Mouse (Mus musculus): Measurements from ENCODE around the gene Dgka. TPM values are rescaled to one million over a fixed set of nuclear protein-coding genes. Genes with fewer than 3 reads are reported as not detected.
A peak's percentile ranks its signal among the peaks of the same experiment; 100 is the strongest.
"Not testable (repeated sequence)": the region's sequence is repeated elsewhere in the genome, so short reads cannot be mapped to it uniquely, and the experiment has no call there.

Dgka gene
- polyA plus RNA-seq, 1 experiment from 2014 or later = 7.0 TPM

- Histone ChIP-seq H3K79me2 (ENCODE audit: inconsistent target) (peaks cover 42% of the 10 kb centered on the region), H3K36me3 (ENCODE audit: inconsistent target) (no peaks in the 10 kb centered on the region), H3K4me3 (ENCODE audit: inconsistent target) (peak overlapping the region; percentile 99), H3K27ac (peak overlapping the region; percentile 89)
- WGBS (ENCODE audit: missing documents) = 20% methylated on average over 5 of the region's 9 CpGs
Measured at GRCm38 (mm10) chr10:128746972-128747645, 2.5 kb upstream of the Dgka start.

DNA sequence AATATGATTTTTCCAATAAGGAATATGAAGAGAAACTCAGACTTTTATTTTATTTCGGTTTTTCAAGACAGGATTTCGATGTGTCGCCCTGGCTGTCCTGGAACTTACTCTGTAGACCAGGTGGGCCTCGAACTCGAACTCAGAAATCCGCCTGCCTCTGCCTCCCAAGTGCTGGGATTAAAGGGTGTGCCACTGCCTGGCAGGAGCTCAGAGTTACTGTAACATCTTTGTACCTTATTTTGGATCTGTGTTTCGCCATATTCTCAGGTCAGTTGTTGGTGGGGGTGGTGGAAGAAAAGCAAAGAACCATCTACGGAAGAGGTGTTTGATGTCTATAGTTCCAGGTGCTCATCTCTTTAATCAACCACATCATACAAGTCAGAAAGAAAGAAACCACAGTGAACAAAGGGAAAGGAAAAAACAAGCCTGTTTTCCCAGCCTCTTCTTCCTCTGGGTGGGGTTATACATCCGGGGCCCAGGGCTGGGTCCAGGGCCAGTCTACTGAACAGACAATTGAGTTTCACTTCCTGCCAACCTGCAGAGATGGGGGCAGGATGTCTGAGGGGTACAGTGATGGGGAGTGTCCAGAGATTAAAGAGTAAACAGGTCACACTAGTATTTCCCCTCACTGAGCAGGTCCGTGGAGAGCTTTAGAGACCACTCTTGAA is 1.4 kb upstream of the Dgka start:
- H3K4me3 ChIP-seq (ENCODE audit: inconsistent target) = no peak overlapping the region
- H3K36me3 ChIP-seq (ENCODE audit: inconsistent target) = no peaks in the 10 kb centered on the region
- H3K79me2 ChIP-seq (ENCODE audit: inconsistent target) = peaks cover 32% of the 10 kb centered on the region
- 81% methylated on average over 10 of the region's 10 CpGs for WGBS (ENCODE audit: missing documents)
- no peak overlapping the region for H3K27ac ChIP-seq

GRCm38 (mm10) chr10:128744211-128744610 is 444 bp downstream of the Dgka start:
- 48% methylated on average over 8 of the region's 8 CpGs for WGBS (ENCODE audit: missing documents)

DNA sequence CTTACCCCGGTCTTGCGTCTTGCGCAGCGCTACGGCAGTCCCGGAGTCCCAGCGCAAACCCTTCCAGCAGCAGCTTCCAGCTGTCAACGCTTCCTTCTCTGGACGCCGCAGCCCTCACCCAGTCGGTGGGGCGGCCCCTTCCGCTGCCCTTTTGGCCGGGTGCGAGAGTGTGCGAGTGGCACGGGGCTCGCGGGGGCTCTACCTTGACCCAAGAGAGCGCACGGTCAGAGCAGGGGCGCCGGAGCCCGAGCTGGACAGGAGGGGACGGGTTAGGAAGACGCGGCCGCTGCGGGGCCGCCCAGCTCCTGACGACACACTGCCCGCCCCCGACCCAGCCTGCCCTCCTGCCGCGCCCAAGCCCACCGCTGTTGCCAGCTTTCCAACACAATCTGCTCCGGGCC is 864 bp downstream of the Dgka start:
- Histone ChIP-seq H3K27ac (no peak overlapping the region), H3K79me2 (ENCODE audit: inconsistent target) (peaks cover 9% of the 10 kb centered on the region), H3K4me3 (ENCODE audit: inconsistent target) (peak overlapping the region; percentile 75), H3K36me3 (ENCODE audit: inconsistent target) (no peaks in the 10 kb centered on the region)
- WGBS (ENCODE audit: missing documents) = under 1% methylated on average over 37 of the region's 37 CpGs

More at GRCm38 (mm10) chr10:128744211-128744610, 444 bp downstream of the Dgka start:
- Histone ChIP-seq H3K27ac (no peak overlapping the region), H3K79me2 (ENCODE audit: inconsistent target) (peaks cover 13% of the 10 kb centered on the region), H3K4me3 (ENCODE audit: inconsistent target) (peak overlapping the region; percentile 75), H3K36me3 (ENCODE audit: inconsistent target) (no peaks in the 10 kb centered on the region)

GRCm38 (mm10) chr10:128743235-128743634 is 1.4 kb downstream of the Dgka start:
- no peaks in the 10 kb centered on the region for H3K36me3 ChIP-seq (ENCODE audit: inconsistent target)
- H3K27ac ChIP-seq = no peak overlapping the region
- peak overlapping the region; percentile 75 for H3K4me3 ChIP-seq (ENCODE audit: inconsistent target)
- peaks cover 4% of the 10 kb centered on the region; the same call in 1 of the 2 replicates for H3K79me2 ChIP-seq (ENCODE audit: inconsistent target)
- WGBS (ENCODE audit: missing documents) = 2% methylated on average over 7 of the region's 7 CpGs

- Histone ChIP-seq H3K36me3 (ENCODE audit: inconsistent target) (no peaks in the 10 kb centered on the region), H3K27ac (no peak overlapping the region), H3K79me2 (ENCODE audit: inconsistent target) (no peaks in the 10 kb centered on the region; the same call in 1 of the 2 replicates), H3K4me3 (ENCODE audit: inconsistent target) (peak overlapping the region; percentile 75)
- WGBS (ENCODE audit: missing documents) = 58% methylated on average over 4 of the region's 4 CpGs
Measured at GRCm38 (mm10) chr10:128742616-128743015, 2.0 kb downstream of the Dgka start.

GRCm38 (mm10) chr10:128740296-128740695 is 4.4 kb downstream of the Dgka start:
- WGBS (ENCODE audit: missing documents) = 59% methylated on average over 2 of the region's 2 CpGs
- no peak overlapping the region for H3K27ac ChIP-seq

GRCm38 (mm10) chr10:128737435-128737834 is 7.2 kb downstream of the Dgka start:
- Histone ChIP-seq H3K27ac (no peak overlapping the region), H3K79me2 (ENCODE audit: inconsistent target) (no peaks in the 10 kb centered on the region), H3K36me3 (ENCODE audit: inconsistent target) (no peaks in the 10 kb centered on the region), H3K4me3 (ENCODE audit: inconsistent target) (no peak overlapping the region)
- WGBS (ENCODE audit: missing documents) = 84% methylated on average over 14 of the region's 15 CpGs

More at GRCm38 (mm10) chr10:128740296-128740695, 4.4 kb downstream of the Dgka start:
- H3K36me3 ChIP-seq (ENCODE audit: inconsistent target) = no peaks in the 10 kb centered on the region
- H3K4me3 ChIP-seq (ENCODE audit: inconsistent target) = no peak overlapping the region
- no peaks in the 10 kb centered on the region; the same call in 1 of the 2 replicates for H3K79me2 ChIP-seq (ENCODE audit: inconsistent target)

- Histone ChIP-seq H3K36me3 (ENCODE audit: inconsistent target) (no peaks in the 10 kb centered on the region), H3K27ac (no peak overlapping the region), H3K79me2 (ENCODE audit: inconsistent target) (no peaks in the 10 kb centered on the region), H3K4me3 (ENCODE audit: inconsistent target) (no peak overlapping the region)
Measured at GRCm38 (mm10) chr10:128731992-128732391, 12.7 kb downstream of the Dgka start.

DNA sequence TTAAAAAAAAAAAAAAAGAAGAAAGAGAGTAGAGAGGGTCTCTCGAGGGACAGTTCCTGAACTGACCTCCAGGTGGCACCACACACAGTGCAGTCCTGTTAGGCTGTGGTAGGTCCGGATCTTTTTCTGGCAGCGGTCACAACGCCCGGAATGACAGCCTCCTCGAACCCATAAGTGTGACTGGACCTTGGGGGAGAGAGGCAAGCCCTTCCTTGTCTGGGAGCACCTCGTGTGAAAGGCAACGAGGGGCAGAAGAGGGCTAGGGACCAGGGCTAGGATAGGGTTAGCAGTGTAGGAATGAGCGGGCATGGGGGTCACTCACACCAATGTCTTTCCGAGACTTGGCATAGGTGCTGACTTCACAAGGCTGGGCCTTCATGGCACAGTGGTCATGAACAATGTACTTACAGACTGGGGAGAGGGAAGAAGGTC is 13.6 kb downstream of the Dgka start:
- 26% methylated on average over 10 of the region's 10 CpGs for WGBS (ENCODE audit: missing documents)
- H3K36me3 ChIP-seq (ENCODE audit: inconsistent target) = no peaks in the 10 kb centered on the region
- no peak overlapping the region for H3K4me3 ChIP-seq (ENCODE audit: inconsistent target)
- no peak overlapping the region for H3K27ac ChIP-seq
- H3K79me2 ChIP-seq (ENCODE audit: inconsistent target) = no peaks in the 10 kb centered on the region

- WGBS (ENCODE audit: missing documents) = 59% methylated on average over 5 of the region's 5 CpGs
- Histone ChIP-seq H3K27ac (no peak overlapping the region), H3K4me3 (ENCODE audit: inconsistent target) (no peak overlapping the region), H3K36me3 (ENCODE audit: inconsistent target) (no peaks in the 10 kb centered on the region), H3K79me2 (ENCODE audit: inconsistent target) (no peaks in the 10 kb centered on the region)
Measured at GRCm38 (mm10) chr10:128728059-128728458, 16.6 kb downstream of the Dgka start.

- H3K79me2 ChIP-seq (ENCODE audit: inconsistent target); H3K4me3 ChIP-seq (ENCODE audit: inconsistent target); H3K27ac ChIP-seq; H3K36me3 ChIP-seq (ENCODE audit: inconsistent target): not testable (repeated sequence)
- WGBS (ENCODE audit: missing documents) = 96% methylated on average over 3 of the region's 4 CpGs
Measured at GRCm38 (mm10) chr10:128725466-128725865, 19.2 kb downstream of the Dgka start.

DNA sequence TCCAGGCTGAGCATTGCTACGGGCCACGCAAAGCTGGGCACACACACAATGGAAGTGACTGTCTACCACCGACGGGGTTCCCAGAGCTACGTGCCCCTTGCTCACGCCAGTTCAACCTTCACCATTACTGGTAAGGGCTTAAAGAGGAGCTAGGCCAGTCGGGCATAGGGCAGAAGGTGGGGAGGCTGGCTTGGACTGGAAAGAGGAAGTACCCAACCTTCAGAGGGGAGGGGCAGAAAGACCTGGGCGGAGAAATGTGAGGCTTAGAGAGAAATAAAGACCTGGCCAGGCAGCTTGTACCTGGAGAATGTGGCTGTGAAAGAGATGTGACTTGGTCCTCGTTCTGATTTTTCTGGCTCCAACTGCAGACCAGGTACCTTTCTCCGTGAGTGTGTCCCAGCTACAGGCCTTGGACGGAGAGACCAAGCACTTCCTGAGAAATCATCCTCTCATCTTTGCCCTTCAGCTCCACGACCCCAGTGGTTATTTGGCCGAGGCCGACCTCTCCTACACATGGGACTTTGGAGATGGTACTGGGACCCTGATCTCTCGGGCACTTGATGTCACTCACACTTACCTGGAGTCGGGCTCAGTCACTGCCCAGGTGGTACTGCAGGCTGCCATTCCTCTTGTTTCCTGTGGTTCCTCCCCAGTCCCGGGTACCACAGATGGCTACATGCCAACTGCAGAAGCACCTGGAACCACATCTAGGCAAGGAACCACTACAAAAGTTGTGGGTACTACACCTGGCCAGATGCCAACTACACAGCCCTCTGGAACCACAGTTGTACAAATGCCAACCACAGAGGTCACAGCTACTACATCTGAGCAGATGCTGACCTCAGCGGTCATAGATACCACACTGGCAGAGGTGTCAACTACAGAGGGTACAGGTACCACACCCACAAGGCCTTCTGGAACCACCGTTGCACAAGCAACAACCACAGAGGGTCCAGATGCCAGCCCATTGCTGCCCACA is 28.8 kb downstream of the Dgka start:
- Histone ChIP-seq H3K79me2 (ENCODE audit: inconsistent target) (no peaks in the 10 kb centered on the region), H3K4me3 (ENCODE audit: inconsistent target) (no peak overlapping the region), H3K36me3 (ENCODE audit: inconsistent target) (no peaks in the 10 kb centered on the region), H3K27ac (no peak overlapping the region)
- 41% methylated on average over 19 of the region's 19 CpGs for WGBS (ENCODE audit: missing documents)

DNA sequence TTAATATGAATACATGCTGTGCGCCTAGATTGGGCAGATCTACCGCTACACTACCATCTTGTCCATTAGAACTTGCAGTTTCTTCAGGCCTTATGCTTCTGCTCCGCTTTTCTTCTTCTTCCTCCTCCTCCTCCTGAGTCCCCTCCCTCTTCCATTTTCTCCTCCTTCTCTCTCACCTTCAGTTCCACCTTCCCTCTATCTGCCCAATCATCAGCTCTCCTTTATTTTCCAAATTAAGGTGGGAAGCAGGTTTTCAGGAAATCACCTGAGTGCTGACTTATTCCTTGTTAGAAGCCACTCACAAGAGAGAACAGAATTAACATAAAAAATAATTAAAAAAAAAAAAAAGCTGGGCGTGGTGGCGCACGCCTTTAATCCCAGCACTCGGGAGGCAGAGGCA is 33.3 kb downstream of the Dgka start:
- not testable (repeated sequence) for H3K27ac ChIP-seq; H3K36me3 ChIP-seq (ENCODE audit: inconsistent target); H3K4me3 ChIP-seq (ENCODE audit: inconsistent target); H3K79me2 ChIP-seq (ENCODE audit: inconsistent target)
- WGBS (ENCODE audit: missing documents) = 93% methylated on average over 7 of the region's 7 CpGs

Measured in macrophage (primary cell).